Mouse (Mus musculus) midbrain, embryonic 12.5 days (tissue): ENCODE measurements around the gene Ppp1r26. TPM values are rescaled to one million over a fixed set of nuclear protein-coding genes. Genes with fewer than 3 reads are reported as not detected.

ENCODE experiments used
- ATAC-seq: fragments of 200-750 bp; cut with Nextera tagmentation; 2 replicates; pipeline ENCODE4 v1.8.0; 2017; ENCODE audit warnings: low read depth, moderate TSS enrichment, moderate library complexity; ENCODE audit not compliant: low FRiP score
- H3K27ac ChIP-seq: fragments of 300-500 bp; sonication (generic); replicated peaks from 2 replicates; pipeline ENCODE4 v1.5.1; 2016; ENCODE audit warnings: mild to moderate bottlenecking
- H3K27me3 ChIP-seq: fragments of 300-500 bp; sonication (generic); 2 replicates; pipeline ENCODE4 v1.6.1; 2016; ENCODE audit warnings: mild to moderate bottlenecking
- H3K36me3 ChIP-seq: fragments of 300-500 bp; sonication (generic); 2 replicates; pipeline ENCODE4 v1.6.1; 2016
- H3K4me1 ChIP-seq: fragments of 300-500 bp; sonication (generic); 2 replicates; pipeline ENCODE4 v1.6.1; 2016
- H3K4me2 ChIP-seq: fragments of 300-500 bp; sonication (generic); replicated peaks from 2 replicates; pipeline ENCODE4 v1.6.1; 2016; ENCODE audit warnings: mild to moderate bottlenecking, moderate library complexity
- H3K4me3 ChIP-seq: fragments of 300-500 bp; sonication (generic); 2 replicates; pipeline ENCODE4 v1.5.1; 2016; ENCODE audit warnings: mild to moderate bottlenecking
- H3K9ac ChIP-seq: fragments of 300-500 bp; sonication (generic); replicated peaks from 2 replicates; pipeline ENCODE4 v1.6.1; 2016; ENCODE audit warnings: mild to moderate bottlenecking, moderate library complexity
- H3K9me3 ChIP-seq: fragments of 300-500 bp; sonication (generic); 2 replicates; pipeline ENCODE4 v1.6.1; 2016; ENCODE audit warnings: mild to moderate bottlenecking
- WGBS: fragments of 180-500 bp; shearing (Covaris S2); methylation state at CpG from one replicate; pipeline ENCODE4 v1.1.7; 2016; 5-methylcytosine and 5-hydroxymethylcytosine counted together
- polyA plus RNA-seq: library from polyadenylated mRNA; unstranded; fragments of >200 nt; fragmentation: Nextera tagmentation; extraction: Ambion mirVana; gene quantifications from 2 replicates; pipeline ENCODE4 v1.2.1, GENCODE M21; 2016

The Ppp1r26 gene
- polyA plus RNA-seq, result 8.6 and 10.3 TPM in 2 replicates

DNA sequence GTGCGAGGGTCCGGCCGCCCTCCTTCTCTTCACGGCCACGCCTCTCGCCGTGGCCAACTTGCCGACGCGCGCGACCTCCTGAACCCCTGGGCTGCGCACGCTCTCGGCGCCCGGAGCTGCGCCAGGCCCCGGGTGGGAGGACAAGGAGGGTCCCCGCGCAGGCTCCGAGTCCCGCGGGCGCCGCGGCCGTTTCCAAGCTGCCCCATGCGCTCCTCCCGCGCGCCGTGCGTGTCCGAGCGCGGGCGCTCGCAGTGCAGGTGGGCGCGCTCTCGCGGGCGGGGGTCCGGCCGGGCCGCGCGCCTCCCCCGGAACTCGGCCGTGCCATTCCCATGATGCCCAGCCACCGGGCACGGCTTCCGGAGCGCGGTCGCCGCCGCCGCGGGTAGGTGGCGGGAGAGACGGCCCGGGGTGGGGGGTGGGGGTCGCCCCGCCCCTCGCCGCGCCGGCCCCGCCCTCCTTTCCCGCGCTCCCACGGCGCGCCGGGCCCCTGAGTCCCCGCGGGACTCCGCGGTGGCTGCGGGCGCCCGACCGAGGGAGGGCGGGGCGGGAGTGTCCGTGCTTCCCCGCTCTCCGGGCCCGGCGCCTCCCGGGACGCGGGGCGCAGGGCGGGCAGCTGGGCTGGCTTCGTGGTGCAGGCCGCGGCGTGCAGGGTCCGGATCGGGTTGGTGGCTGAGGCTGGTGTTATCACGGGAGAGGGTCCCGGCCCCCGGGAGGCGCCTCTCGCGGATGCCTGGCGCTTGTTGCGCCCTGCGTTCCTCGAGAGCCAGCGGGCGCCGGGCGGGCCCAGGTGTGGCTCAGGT, at the start of gene Ppp1r26:
Ppp1r26 (plus strand) TSS at position 286 of the 800 bp plus-strand sequence.
- Histone ChIP-seq H3K36me3 (peaks cover 11% of the 10 kb centered on the region), H3K9ac (peak within 1 kb of the TSS; percentile 78), H3K4me3 (peak within 1 kb of the TSS; percentile 75), H3K27ac (peak within 1 kb of the TSS; percentile 31), H3K27me3 (peaks cover 10% of the 10 kb centered on the region), H3K9me3 (no peaks in the 10 kb centered on the region), H3K4me1 (peaks cover 20% of the 10 kb centered on the region), H3K4me2 (peak within 1 kb of the TSS; percentile 91)
- peak; percentile 68 for ATAC-seq
- under 1% methylated on average over 99 of the region's 118 CpGs for WGBS

DNA sequence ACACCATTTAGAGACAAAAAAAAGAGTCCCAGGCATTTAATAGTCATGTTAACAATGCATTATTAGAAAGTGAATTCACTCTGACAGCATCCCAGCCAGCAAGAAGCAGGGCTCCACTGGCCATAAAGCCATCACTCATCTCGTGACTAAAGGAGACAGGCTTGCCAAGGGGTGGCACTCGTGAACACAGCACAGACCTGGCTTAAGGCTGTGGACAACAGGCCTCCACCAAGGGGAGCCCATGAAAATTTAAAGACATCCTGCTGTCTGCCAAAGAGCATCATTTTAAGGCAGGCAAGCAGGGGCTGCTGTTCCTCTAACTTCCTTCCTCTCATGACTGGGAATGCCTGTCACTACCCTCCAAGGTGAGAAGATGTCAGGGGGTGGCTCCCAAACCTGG, 49.7 kb upstream of the Ppp1r26 start:
- Histone ChIP-seq H3K9me3 (no peaks in the 10 kb centered on the region), H3K36me3 (no peaks in the 10 kb centered on the region), H3K27ac (no peak overlapping the region), H3K9ac (no peak overlapping the region), H3K27me3 (no peaks in the 10 kb centered on the region; the same call in 1 of the 2 replicates), H3K4me3 (no peak overlapping the region), H3K4me1 (0 out of 2 replicates have a peak, but pooled peaks cover 3% of the 10 kb centered on the region), H3K4me2 (no peak overlapping the region)
- no peak for ATAC-seq
- 55% methylated on average over 2 of the region's 2 CpGs for WGBS

DNA sequence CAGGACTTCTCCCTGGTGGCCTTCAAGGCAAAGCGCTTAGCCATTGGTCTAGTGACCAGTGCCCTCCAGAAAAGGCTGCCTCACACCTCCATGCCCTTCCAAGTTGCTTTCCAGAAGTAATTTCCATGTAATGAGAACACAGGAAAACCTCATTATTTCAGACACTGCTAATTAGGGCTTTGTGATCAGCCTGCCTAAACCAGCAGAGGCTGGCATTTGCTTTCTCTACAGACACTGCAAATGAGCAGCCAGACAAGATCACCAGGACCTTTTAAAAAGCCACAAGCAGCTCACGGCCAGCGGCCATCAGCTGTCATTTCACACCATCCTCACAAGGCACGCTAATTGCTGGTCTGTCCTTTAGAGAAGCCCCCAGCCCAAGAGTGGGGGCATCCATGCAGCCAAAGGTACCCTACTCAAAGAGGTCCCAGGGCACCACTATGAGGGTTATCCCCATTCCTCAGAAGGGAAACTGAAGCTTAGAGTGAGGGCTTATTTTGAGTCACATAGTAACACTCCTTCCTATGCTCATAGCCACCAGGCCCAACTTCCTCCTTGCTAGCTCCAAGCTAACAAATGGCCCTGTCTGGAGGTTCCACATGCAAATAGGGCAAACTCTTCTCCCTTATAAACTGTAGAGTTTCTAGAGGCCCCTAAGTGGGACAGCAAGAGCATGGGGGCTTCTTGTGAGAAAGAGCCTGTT, 49.0 kb upstream of the Ppp1r26 start:
- Histone ChIP-seq H3K9ac (no peak overlapping the region), H3K4me1 (0 out of 2 replicates have a peak, but pooled peaks cover 3% of the 10 kb centered on the region), H3K4me3 (no peak overlapping the region), H3K4me2 (no peak overlapping the region), H3K9me3 (no peaks in the 10 kb centered on the region), H3K27me3 (no peaks in the 10 kb centered on the region; the same call in 1 of the 2 replicates), H3K36me3 (no peaks in the 10 kb centered on the region), H3K27ac (no peak overlapping the region)
- 73% methylated on average over 4 of the region's 4 CpGs for WGBS
- ATAC-seq, result no peak

DNA sequence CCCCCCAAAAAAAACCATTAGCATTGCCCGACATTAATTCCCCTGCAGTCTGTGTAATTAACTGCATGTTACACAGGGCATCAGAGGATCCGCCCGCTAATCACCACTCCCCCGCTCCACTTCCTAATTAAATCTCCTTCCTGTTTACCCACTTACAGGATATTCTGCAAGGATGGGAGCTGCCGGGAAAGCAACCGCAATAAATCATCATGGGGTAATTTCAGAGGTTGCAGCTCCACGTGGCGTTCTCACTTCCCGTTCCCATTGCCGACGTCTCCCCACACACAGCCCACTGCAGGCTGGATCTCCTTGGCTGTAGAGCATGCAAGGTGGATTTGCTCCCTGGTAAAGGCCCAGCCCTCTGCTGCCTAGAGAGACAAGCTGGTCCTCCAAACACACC, 45.0 kb upstream of the Ppp1r26 start:
- H3K9ac ChIP-seq, result no peak overlapping the region
- H3K27ac ChIP-seq, result no peak overlapping the region
- H3K27me3 ChIP-seq, result no peaks in the 10 kb centered on the region
- 74% methylated on average over 11 of the region's 11 CpGs for WGBS
- H3K4me1 ChIP-seq, result 0 out of 2 replicates have a peak, but pooled peaks cover 3% of the 10 kb centered on the region
- H3K4me3 ChIP-seq, result no peak overlapping the region
- ATAC-seq, result no peak
- H3K4me2 ChIP-seq, result no peak overlapping the region
- no peaks in the 10 kb centered on the region for H3K36me3 ChIP-seq
- H3K9me3 ChIP-seq, result no peaks in the 10 kb centered on the region

DNA sequence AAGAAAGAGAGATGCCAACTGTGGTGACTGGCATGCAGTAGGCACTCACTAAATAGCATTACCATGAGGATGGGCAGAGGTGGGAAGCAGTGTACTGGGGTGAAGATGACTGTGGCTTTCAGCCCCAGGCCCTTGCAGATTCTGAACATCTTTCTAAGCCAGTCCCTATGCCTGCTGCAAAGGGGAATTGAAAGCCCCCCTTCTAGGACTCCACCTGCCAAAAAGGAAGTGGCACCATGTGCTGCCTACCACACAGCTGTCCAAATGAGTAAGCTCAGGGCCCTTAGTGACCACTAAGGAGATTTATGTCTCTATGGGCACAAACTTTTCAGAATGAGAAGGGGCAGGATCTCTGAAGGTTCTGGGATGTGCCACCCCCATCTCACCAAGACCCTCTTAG, 44.5 kb upstream of the Ppp1r26 start:
- no peak overlapping the region for H3K4me3 ChIP-seq
- H3K4me1 ChIP-seq, result 0 out of 2 replicates have a peak, but pooled peaks cover 3% of the 10 kb centered on the region
- no peak overlapping the region for H3K9ac ChIP-seq
- no peak overlapping the region for H3K4me2 ChIP-seq
- no peak for ATAC-seq
- no peaks in the 10 kb centered on the region for H3K9me3 ChIP-seq
- H3K27ac ChIP-seq, result no peak overlapping the region
- no peaks in the 10 kb centered on the region for H3K27me3 ChIP-seq
- no peaks in the 10 kb centered on the region for H3K36me3 ChIP-seq

DNA sequence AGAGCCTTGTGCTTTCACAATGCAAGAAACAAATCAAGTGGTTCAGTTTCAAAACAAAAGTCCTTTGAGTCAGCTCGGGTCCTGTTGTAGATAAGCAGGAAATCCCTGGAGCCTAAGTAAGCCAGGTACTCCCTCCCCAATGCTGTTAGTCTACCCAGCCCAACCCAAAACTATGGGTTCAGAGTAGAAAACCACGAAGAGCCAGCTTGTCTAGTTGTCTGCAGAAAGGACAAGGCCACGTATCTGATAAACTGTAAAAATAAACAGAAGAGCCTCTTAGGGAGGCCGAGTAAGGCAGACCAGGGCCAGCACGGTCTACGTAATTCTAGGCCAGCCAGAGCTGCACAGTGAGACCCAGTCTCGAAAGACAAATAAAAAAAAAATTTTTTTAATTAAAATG, 38.8 kb upstream of the Ppp1r26 start:
- Histone ChIP-seq H3K27ac (no peak overlapping the region), H3K36me3 (no peaks in the 10 kb centered on the region), H3K4me1 (0 out of 2 replicates have a peak, but pooled peaks cover 5% of the 10 kb centered on the region), H3K4me2 (no peak overlapping the region), H3K9ac (no peak overlapping the region), H3K27me3 (no peaks in the 10 kb centered on the region), H3K9me3 (no peaks in the 10 kb centered on the region), H3K4me3 (no peak overlapping the region)
- ATAC-seq, result no peak
- 65% methylated on average over 7 of the region's 7 CpGs for WGBS

DNA sequence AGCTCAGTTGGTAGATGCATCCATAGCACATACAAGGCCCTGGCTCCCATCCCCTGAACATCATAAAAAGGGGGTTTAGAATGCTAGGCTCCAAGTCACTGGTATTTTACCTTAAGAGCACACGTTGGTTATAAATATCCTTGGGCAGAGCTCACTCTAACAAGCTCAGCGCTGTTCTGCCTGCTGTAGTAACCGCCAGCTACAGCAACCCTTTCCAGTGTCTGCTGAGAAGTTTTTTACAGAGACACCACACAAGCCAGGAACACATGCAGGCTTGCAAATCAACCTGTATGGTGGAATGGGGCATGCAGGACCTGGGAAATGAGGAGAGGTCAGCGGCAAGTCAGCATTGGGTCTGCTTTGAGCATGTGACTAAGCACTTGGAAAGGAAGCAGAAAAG, 37.5 kb upstream of the Ppp1r26 start:
- H3K4me1 ChIP-seq, result 0 out of 2 replicates have a peak, but pooled peaks cover 5% of the 10 kb centered on the region
- ATAC-seq, result no peak
- no peak overlapping the region for H3K4me2 ChIP-seq
- WGBS, result 91% methylated on average over 4 of the region's 4 CpGs
- H3K36me3 ChIP-seq, result no peaks in the 10 kb centered on the region
- no peak overlapping the region for H3K27ac ChIP-seq
- no peaks in the 10 kb centered on the region for H3K9me3 ChIP-seq
- H3K4me3 ChIP-seq, result no peak overlapping the region
- no peak overlapping the region for H3K9ac ChIP-seq
- no peaks in the 10 kb centered on the region for H3K27me3 ChIP-seq

DNA sequence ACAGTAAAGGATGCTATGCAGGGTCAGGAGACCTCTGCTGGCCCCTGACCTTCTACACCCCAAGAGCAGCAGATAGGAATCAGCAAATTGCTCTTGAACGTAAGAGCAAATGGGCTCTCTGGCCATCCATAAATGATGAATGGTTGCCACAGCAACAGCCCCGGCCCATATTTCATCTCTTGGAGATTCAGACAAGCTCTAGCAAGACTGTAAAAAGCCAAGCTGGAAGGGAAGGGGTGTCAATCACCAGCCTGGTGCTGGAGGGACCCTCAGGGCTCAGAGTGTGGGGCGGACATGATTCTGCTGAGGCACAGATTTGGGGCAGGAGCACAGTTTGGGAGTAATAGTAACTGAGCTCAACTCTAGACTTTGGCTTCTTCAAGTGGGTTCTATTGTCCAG, 37.0 kb upstream of the Ppp1r26 start:
- Histone ChIP-seq H3K4me3 (no peak overlapping the region), H3K27ac (no peak overlapping the region), H3K4me2 (no peak overlapping the region), H3K4me1 (0 out of 2 replicates have a peak, but pooled peaks cover 5% of the 10 kb centered on the region), H3K36me3 (no peaks in the 10 kb centered on the region), H3K9me3 (no peaks in the 10 kb centered on the region), H3K9ac (no peak overlapping the region), H3K27me3 (no peaks in the 10 kb centered on the region)
- 58% methylated on average over 3 of the region's 3 CpGs for WGBS
- no peak for ATAC-seq

DNA sequence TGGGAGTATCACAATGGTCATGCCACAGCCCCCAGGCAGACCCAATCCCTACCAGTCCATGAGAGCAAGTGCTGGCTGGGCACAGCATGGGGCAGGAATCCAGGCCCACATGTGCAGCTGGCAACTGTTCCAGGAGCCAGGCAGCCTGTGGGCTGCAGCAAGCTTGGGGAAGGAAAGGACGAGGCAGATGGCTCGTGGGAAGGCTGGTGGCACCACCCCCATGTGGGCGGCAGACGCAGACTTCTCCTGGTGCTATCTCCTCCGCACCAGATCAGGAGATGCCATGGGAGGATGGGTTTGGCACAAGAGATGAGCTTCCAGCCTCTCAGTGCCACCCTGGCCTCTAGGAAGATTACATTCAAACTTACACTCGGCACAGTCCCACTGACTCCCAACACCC, 33.7 kb upstream of the Ppp1r26 start:
- Histone ChIP-seq H3K36me3 (no peaks in the 10 kb centered on the region), H3K27ac (no peak overlapping the region), H3K4me2 (no peak overlapping the region), H3K9me3 (no peaks in the 10 kb centered on the region), H3K27me3 (no peaks in the 10 kb centered on the region), H3K4me3 (no peak overlapping the region), H3K9ac (no peak overlapping the region), H3K4me1 (peaks cover 14% of the 10 kb centered on the region; the same call in 1 of the 2 replicates)
- no peak for ATAC-seq
- 85% methylated on average over 6 of the region's 6 CpGs for WGBS

DNA sequence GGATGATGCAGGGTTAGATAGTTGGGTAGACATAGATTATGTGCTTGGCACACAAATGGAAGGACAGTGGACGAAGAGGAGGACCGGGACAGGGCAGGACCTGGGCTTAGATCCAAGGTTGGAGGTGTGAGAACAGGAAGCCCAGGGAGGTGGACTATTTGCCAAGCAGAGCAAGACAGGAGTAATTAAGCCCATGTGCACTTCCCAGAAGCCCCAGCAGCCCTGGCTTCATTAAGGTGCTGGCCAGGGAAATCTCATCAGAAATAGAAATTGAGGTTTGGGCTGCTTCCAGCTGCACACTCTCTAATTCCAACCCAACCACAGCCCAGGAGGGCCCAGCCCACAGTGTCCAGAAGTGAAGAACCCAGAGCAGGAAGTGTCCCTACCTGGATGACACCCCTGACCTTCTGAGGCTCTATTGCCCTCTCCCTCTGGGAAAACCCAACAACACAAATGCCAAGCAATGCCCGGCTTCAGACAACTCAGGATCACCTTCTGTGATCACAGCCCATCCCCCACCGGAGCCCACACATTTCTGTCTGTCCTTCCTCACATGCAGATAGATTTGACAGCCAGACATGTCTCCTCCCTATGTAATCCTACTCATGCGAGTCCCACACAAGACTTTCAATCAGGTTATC, 32.4 kb upstream of the Ppp1r26 start:
- no peak for ATAC-seq
- Histone ChIP-seq H3K9me3 (no peaks in the 10 kb centered on the region), H3K27me3 (no peaks in the 10 kb centered on the region), H3K27ac (no peak overlapping the region), H3K4me2 (no peak overlapping the region), H3K36me3 (no peaks in the 10 kb centered on the region), H3K9ac (no peak overlapping the region), H3K4me1 (peaks cover 14% of the 10 kb centered on the region; the same call in 1 of the 2 replicates), H3K4me3 (no peak overlapping the region)
- 88% methylated on average over 5 of the region's 5 CpGs for WGBS

DNA sequence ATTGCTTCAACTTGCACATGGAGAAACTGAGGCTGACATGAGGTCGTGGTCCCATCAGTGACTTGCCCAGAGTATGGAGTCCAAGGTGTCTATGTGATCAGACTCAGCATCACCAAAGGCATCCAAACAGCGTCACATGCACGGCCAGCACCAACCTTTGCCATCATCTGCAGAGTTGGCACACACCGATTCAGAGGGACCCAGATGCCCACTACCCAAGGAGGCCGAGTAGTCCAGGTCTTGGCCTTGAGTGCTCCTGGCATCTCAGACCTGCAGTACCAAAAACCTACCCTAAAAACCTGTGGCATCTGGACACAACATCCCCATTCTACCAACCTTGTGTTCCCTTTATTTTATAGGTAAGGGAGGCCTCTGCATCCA, 31.9 kb upstream of the Ppp1r26 start:
- Histone ChIP-seq H3K9ac (no peak overlapping the region), H3K4me3 (no peak overlapping the region), H3K4me2 (no peak overlapping the region), H3K36me3 (no peaks in the 10 kb centered on the region), H3K27me3 (no peaks in the 10 kb centered on the region), H3K27ac (no peak overlapping the region), H3K4me1 (peaks cover 10% of the 10 kb centered on the region; the same call in 1 of the 2 replicates), H3K9me3 (no peaks in the 10 kb centered on the region)
- 93% methylated on average over 5 of the region's 5 CpGs for WGBS
- ATAC-seq, result no peak
